Mouse (Mus musculus): Measurements from ENCODE around the gene Phf19.

DNA sequence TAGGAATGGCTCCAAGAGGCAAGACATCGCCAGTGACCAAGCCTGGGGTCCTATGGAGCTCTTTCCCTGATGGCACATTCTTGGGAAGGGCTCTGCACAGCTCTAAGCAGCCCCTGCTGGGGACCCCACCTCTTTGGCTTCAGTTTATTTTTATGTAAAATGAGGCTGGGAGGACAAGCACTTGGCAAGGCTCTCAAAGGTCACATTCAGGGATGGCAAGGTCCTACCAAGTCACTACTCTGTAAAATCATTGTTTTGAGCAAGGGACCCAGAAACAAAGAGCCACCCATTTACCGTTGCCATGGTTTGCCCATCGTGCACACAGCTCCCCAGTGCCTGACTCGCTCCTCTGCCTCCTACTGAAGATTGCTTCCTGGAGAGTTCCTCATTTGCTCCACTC is 32.2 kb upstream of the Phf19 start:
- TF ChIP-seq MYOG (IDR thresholded peaks at IDR 0.05; ENCODE audit: control insufficient read depth, extremely low read depth, insufficient read length) = no peak
- TF ChIP-seq CTCF (IDR thresholded peaks at IDR 0.05; ENCODE audit: control insufficient read depth, insufficient read depth, insufficient read length) = no peak

All from C2C12 (cell line).